Mouse (Mus musculus): ENCODE results near the gene Rims4. TPM values are rescaled to one million over a fixed set of nuclear protein-coding genes. Genes with fewer than 3 reads are reported as not detected.

Gene Rims4
- total and polyA plus RNA-seq, 2 experiments from 2014 or later: 0.07 to 0.08 TPM

GRCm38 (mm10) chr2:163916703-163917102 is 1.8 kb downstream of the Rims4 start:
- Histone ChIP-seq H3K27ac (ENCODE audit: low read depth) (no peak overlapping the region), H3K27me3 (ENCODE audit: control insufficient read depth, insufficient read depth, low read length) (peaks cover 88% of the 10 kb centered on the region), H3K4me2 (ENCODE audit: low read depth, low read length) (no peak overlapping the region), H3K36me3 (replicated peaks; ENCODE audit: control insufficient read depth, insufficient read depth, low read length) (no peaks in the 10 kb centered on the region), H3K4me3 (ENCODE audit: low read depth, low read length) (no peak overlapping the region), H3K9me3 (replicated peaks; ENCODE audit: control insufficient read depth, low read length) (no peaks in the 10 kb centered on the region), H3K4me1 (ENCODE audit: control insufficient read depth, insufficient read depth) (peaks cover 3% of the 10 kb centered on the region; the same call in 1 of the 2 replicates), H3K9ac (replicated peaks; ENCODE audit: low read depth, low read length) (no peak overlapping the region)
- DNase-seq (ENCODE audit: low spot score) (no peak), ATAC-seq (ENCODE audit: insufficient read depth, low read depth) (no peak)
- TF ChIP-seq EP300 (IDR thresholded peaks at IDR 0.05; ENCODE audit: low read depth) (no peak), CTCF (IDR thresholded peaks at IDR 0.05; ENCODE audit: low read depth) (no peak)
- WGBS: 76% methylated on average over 7 of the region's 7 CpGs

DNA sequence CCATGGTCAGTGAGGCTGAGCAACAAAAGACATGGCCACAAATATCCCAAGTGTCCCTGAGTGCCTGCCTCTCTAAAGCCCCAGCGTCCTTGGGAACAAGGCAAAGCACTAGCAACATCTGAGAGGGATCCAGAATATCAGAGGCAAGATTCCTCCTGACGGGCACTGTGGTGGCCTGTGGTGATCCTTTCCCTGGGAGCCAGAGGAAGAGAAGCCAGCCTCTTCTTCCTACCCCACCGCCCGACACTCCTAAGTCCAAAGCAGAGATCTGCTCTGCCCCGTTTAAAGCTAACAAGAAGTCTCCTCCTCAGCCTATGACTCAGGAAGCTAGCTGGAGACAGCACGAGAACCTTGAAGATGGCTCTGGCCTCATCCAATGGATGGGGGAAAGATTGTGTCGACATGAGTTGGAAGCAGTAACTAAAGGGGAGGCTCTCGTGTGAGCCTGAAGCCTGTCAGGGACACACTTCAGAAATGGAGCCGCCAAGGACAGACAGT is 3.1 kb downstream of the Rims4 start:
- H3K27me3 ChIP-seq (ENCODE audit: control insufficient read depth, insufficient read depth, low read length): peaks cover 82% of the 10 kb centered on the region
- TF ChIP-seq EP300 (IDR thresholded peaks at IDR 0.05; ENCODE audit: low read depth) (no peak), CTCF (IDR thresholded peaks at IDR 0.05; ENCODE audit: low read depth) (no peak)
- H3K27ac ChIP-seq (ENCODE audit: low read depth): no peak overlapping the region
- H3K4me2 ChIP-seq (ENCODE audit: low read depth, low read length): no peak overlapping the region
- no peak for DNase-seq (ENCODE audit: low spot score)
- H3K4me3 ChIP-seq (ENCODE audit: low read depth, low read length): no peak overlapping the region
- H3K9me3 ChIP-seq (replicated peaks; ENCODE audit: control insufficient read depth, low read length): no peaks in the 10 kb centered on the region
- no peaks in the 10 kb centered on the region for H3K36me3 ChIP-seq (replicated peaks; ENCODE audit: control insufficient read depth, insufficient read depth, low read length)
- peaks cover 4% of the 10 kb centered on the region; the same call in 1 of the 2 replicates for H3K4me1 ChIP-seq (ENCODE audit: control insufficient read depth, insufficient read depth)
- WGBS: 52% methylated on average over 9 of the region's 9 CpGs
- H3K9ac ChIP-seq (replicated peaks; ENCODE audit: low read depth, low read length): no peak overlapping the region
- ATAC-seq (ENCODE audit: insufficient read depth, low read depth): no peak

- H3K27me3 ChIP-seq (ENCODE audit: control insufficient read depth, insufficient read depth, low read length): peaks cover 82% of the 10 kb centered on the region
- no peak overlapping the region for H3K4me2 ChIP-seq (ENCODE audit: low read depth, low read length)
- ATAC-seq (ENCODE audit: insufficient read depth, low read depth) (no peak), DNase-seq (ENCODE audit: low spot score) (no peak)
- 31% methylated on average over 10 of the region's 10 CpGs for WGBS
- peaks cover 4% of the 10 kb centered on the region; the same call in 1 of the 2 replicates for H3K4me1 ChIP-seq (ENCODE audit: control insufficient read depth, insufficient read depth)
- H3K4me3 ChIP-seq (ENCODE audit: low read depth, low read length): no peak overlapping the region
- TF ChIP-seq EP300 (IDR thresholded peaks at IDR 0.05; ENCODE audit: low read depth): no peak
- no peaks in the 10 kb centered on the region for H3K9me3 ChIP-seq (replicated peaks; ENCODE audit: control insufficient read depth, low read length)
- H3K27ac ChIP-seq (ENCODE audit: low read depth): no peak overlapping the region
- no peaks in the 10 kb centered on the region for H3K36me3 ChIP-seq (replicated peaks; ENCODE audit: control insufficient read depth, insufficient read depth, low read length)
- H3K9ac ChIP-seq (replicated peaks; ENCODE audit: low read depth, low read length): no peak overlapping the region
These were observed 4.4 kb downstream of the Rims4 start for GRCm38 (mm10) chr2:163914107-163914506.

GRCm38 (mm10) chr2:163913704-163914103 is 4.8 kb downstream of the Rims4 start:
- no peak overlapping the region for H3K4me3 ChIP-seq (ENCODE audit: low read depth, low read length)
- H3K9ac ChIP-seq (replicated peaks; ENCODE audit: low read depth, low read length): no peak overlapping the region
- peaks cover 4% of the 10 kb centered on the region; the same call in 1 of the 2 replicates for H3K4me1 ChIP-seq (ENCODE audit: control insufficient read depth, insufficient read depth)
- ATAC-seq (ENCODE audit: insufficient read depth, low read depth) (no peak), DNase-seq (ENCODE audit: low spot score) (no peak)
- H3K4me2 ChIP-seq (ENCODE audit: low read depth, low read length): no peak overlapping the region
- TF ChIP-seq EP300 (IDR thresholded peaks at IDR 0.05; ENCODE audit: low read depth): no peak
- no peak for TF ChIP-seq CTCF (IDR thresholded peaks at IDR 0.05; ENCODE audit: low read depth)
- no peaks in the 10 kb centered on the region for H3K36me3 ChIP-seq (replicated peaks; ENCODE audit: control insufficient read depth, insufficient read depth, low read length)
- 44% methylated on average over 7 of the region's 7 CpGs for WGBS
- no peak overlapping the region for H3K27ac ChIP-seq (ENCODE audit: low read depth)
- H3K9me3 ChIP-seq (replicated peaks; ENCODE audit: control insufficient read depth, low read length): no peaks in the 10 kb centered on the region
- peaks cover 80% of the 10 kb centered on the region for H3K27me3 ChIP-seq (ENCODE audit: control insufficient read depth, insufficient read depth, low read length)

GRCm38 (mm10) chr2:163911826-163912444 is 6.5 kb downstream of the Rims4 start:
- H3K27me3 ChIP-seq (ENCODE audit: control insufficient read depth, insufficient read depth, low read length): peaks cover 72% of the 10 kb centered on the region
- H3K9me3 ChIP-seq (replicated peaks; ENCODE audit: control insufficient read depth, low read length): no peaks in the 10 kb centered on the region
- H3K27ac ChIP-seq (ENCODE audit: low read depth): no peak overlapping the region
- H3K4me1 ChIP-seq (ENCODE audit: control insufficient read depth, insufficient read depth): peaks cover 4% of the 10 kb centered on the region; the same call in 1 of the 2 replicates
- H3K9ac ChIP-seq (replicated peaks; ENCODE audit: low read depth, low read length): no peak overlapping the region
- H3K4me3 ChIP-seq (ENCODE audit: low read depth, low read length): no peak overlapping the region
- ATAC-seq (ENCODE audit: insufficient read depth, low read depth): peak; percentile 80
- whole genome bisulfite sequencing: 25% methylated on average over 14 of the region's 14 CpGs
- DNase-seq (ENCODE audit: low spot score): peak; percentile 47
- H3K4me2 ChIP-seq (ENCODE audit: low read depth, low read length): no peak overlapping the region
- H3K36me3 ChIP-seq (replicated peaks; ENCODE audit: control insufficient read depth, insufficient read depth, low read length): no peaks in the 10 kb centered on the region
- TF ChIP-seq EP300 (IDR thresholded peaks at IDR 0.05; ENCODE audit: low read depth) (no peak), CTCF (IDR thresholded peaks at IDR 0.05; ENCODE audit: low read depth) (no peak)

GRCm38 (mm10) chr2:163909604-163910003 is 8.9 kb downstream of the Rims4 start:
- no peak for DNase-seq (ENCODE audit: low spot score)
- no peak overlapping the region for H3K9ac ChIP-seq (replicated peaks; ENCODE audit: low read depth, low read length)
- no peak overlapping the region for H3K27ac ChIP-seq (ENCODE audit: low read depth)
- 72% methylated on average over 7 of the region's 7 CpGs for WGBS
- no peak overlapping the region for H3K4me2 ChIP-seq (ENCODE audit: low read depth, low read length)
- H3K4me3 ChIP-seq (ENCODE audit: low read depth, low read length): no peak overlapping the region
- no peak for ATAC-seq (ENCODE audit: insufficient read depth, low read depth)
- H3K4me1 ChIP-seq (ENCODE audit: control insufficient read depth, insufficient read depth): peaks cover 4% of the 10 kb centered on the region; the same call in 1 of the 2 replicates
- H3K27me3 ChIP-seq (ENCODE audit: control insufficient read depth, insufficient read depth, low read length): peaks cover 65% of the 10 kb centered on the region
- no peaks in the 10 kb centered on the region for H3K9me3 ChIP-seq (replicated peaks; ENCODE audit: control insufficient read depth, low read length)
- H3K36me3 ChIP-seq (replicated peaks; ENCODE audit: control insufficient read depth, insufficient read depth, low read length): no peaks in the 10 kb centered on the region
- TF ChIP-seq CTCF (IDR thresholded peaks at IDR 0.05; ENCODE audit: low read depth) (no peak), EP300 (IDR thresholded peaks at IDR 0.05; ENCODE audit: low read depth) (no peak)

Data from heart, postnatal 0 days (tissue).